Mouse (Mus musculus) c-Kit-positive CD71-negative TER-119-negative erythroid progenitor cells, embryonic 14.5 days (primary cell): Measurements from ENCODE around the gene Ppfia4.

Experiments used
- DNase-seq: peaks from one replicate; pipeline ENCODE4 v3.0.0-alpha.2; 2013; ENCODE audit warnings: low read depth

Ppfia4 gene

DNA sequence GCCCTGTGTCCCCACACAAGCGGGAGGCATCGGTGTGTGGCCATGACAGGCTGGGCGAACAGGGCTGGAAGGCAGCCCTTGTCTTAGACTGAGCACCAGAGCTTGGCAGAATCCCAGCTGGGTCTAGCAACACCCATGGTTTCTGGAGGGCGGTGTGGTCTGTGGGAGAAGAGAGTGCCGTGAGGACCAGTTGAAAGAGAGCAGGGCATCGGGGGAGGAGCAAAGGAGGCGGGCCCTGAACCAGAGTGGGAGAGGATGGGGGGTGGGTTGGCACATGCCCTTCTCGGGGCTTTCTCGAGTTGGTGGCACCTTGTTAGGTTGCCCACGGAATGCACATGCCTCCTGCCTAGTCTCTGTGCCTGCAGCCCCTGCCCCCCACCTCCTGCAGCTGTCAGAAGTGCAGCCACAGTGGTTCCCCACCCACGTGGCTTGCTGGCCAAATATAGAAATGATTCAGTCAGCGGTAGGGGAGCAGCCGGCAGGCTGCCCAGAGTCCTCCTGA lies at the start of gene Ppfia4:
TSS of gene Ppfia4 (minus strand) at position 159 of the 502 bp plus-strand sequence.
- DNase-seq, result peak; percentile 17

DNA sequence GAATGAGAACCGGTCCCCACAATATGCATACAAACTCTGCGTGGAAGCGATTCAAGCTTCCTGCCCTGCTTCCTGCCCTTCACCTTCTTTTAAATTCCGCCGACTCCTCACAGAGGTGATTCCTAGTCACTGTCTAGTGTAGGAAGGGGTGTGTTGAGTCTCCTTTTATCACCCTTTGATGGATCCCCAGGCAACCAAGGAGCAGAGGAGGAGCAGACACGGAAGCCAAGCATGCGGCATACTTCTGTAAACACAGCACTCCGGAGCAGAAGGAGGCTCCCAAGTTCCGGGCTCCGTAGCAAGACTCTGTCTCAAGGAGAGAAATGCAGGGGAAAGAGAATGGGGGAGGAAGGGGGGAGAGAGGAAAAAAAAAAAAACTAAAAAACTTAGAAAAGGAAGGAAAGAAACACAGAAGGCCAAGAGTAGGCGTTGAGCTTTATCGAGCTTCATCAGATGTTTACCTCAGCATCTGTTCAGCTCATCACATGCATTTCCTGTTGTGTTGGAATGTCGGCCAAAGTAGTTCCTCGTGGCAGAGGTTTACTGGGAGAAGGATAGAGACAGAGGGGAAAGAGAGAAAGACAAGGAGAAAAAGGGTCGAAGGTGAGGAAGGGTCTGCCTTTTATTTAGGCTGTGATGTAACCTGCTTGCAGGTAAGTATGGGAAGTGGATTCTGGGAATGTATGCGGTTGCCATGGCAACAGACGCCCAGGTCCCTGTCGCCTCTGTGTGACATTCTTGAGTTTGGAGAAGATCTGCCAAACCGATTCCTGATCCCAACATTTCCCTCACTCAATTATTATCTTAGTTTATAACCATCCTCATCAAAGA lies 49.3 kb upstream of the Ppfia4 start:
- DNase-seq, result no peak

- no peak for DNase-seq
Measured at GRCm38 (mm10) chr1:134381051-134381450, 48.3 kb upstream of the Ppfia4 start.

GRCm38 (mm10) chr1:134374124-134374523 lies 41.4 kb upstream of the Ppfia4 start:
- no peak for DNase-seq

DNA sequence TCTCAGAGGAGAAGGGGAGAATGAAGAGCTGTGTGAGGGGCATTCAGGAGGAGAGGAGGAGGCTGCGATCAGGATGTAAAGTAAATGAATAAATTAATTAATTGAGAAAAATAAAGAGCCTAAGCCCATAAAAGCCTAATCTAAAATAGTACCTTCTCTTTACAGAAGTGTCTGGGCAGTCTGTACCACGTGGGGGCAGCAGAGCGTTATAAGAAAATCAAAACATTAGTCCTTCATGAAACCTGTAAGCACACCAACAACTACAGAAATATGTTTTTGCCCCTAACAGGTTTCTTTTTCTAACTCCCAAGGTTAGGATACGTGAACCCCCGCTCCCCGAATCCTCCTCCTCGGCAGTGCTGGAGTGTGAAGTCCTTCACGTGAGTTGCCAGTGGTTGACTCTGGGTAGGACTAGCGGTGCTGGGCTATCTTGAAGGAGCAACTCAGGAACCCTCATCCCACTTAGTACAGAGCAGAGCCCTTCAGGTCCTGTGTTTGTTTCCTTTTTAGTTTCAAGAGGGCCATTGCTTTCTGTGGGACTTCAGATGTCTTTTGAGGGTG lies 36.1 kb upstream of the Ppfia4 start:
- peak; percentile 39 for DNase-seq

DNA sequence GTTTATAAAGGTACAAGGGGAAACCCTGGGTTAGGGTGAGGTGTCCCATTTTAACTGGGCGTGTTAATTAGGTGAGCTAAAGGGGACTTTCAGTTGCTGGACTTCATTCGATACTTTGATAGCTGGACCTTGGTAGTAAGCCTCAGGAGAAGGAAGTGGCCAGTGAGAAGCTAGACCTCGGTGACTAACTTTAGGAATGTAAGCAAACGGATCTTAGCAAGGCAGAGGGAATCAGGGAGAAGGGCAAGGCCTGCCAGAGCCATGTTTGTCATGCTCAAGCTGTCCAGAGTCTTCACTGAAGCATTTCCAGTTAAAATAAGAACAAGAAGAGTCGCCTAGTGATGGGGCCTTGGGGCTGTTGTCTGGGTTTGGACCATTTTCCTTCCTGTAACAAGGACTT lies 32.8 kb upstream of the Ppfia4 start:
- no peak for DNase-seq

DNA sequence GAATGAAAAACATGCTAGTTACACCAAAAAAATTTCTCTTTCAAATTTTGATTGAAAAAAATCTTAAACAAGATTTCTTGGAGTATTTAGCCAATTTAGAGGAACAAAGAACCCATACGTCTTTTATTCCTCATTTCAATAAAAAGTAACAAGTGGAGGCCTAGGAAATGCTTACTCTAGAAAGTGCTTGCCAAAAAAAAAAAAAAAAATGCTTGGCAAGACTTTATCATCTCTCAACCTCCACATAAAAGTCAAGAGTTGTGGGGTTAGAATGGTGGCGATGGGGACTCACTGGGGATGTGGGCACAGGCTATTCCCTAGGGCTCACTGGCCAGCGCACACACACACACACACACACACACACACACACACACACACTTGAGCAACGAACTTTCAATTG lies 30.5 kb upstream of the Ppfia4 start:
- DNase-seq, result no peak

DNA sequence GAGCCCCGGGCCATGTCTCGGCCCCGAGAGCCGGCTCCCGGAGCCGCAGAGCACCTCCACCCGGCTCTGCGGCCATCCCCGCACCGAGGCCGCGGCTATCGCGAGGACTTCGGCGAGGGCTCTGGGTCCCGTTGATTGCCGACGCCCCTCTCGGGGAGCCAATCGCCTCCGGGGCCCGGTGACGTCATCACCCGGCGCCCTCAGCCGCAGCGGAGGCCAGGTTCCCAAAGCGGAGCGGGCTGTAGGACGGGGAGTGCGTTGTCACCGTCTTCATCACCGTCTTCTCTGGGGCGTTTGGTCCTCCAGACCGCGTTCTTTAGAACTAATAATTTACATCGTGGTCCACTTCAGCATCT lies 29.1 kb upstream of the Ppfia4 start, which contains the start of gene Tmem183a:
TSS of gene Tmem183a (minus strand) at position 123 of the 356 bp plus-strand sequence.
- peak; percentile 91 for DNase-seq

DNA sequence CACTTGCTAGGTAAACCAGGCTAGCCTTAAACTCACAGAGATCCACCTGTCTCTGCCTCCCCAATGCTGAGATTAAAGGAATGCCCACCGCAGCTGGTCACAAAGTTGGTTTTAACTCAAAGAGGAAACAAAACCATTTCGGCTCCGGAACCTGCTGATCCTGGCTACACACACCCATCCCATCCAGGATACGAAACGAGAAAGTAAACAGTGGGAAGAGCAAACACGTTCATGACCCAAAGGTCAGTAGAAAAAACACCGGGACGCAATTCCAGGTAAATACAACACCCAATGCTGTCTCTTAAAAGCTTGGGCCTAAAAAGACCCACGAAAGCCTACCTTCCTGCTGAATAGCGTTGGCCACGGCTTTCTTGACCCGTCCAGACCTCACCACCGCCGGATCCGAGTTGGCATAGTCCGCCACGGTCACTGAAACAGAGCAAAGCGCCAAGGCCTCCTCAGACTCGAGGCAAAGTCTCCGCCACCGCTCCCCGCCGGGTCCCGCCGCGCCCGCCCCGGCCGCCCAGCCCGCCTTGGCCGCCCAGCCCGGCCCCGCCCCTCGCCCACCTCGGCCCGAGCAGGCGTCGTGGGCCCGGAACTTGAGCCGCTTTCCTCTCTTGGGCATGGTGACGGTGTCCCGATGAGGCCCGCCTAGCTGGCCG lies 28.6 kb upstream of the Ppfia4 start:
- DNase-seq, result no peak

DNA sequence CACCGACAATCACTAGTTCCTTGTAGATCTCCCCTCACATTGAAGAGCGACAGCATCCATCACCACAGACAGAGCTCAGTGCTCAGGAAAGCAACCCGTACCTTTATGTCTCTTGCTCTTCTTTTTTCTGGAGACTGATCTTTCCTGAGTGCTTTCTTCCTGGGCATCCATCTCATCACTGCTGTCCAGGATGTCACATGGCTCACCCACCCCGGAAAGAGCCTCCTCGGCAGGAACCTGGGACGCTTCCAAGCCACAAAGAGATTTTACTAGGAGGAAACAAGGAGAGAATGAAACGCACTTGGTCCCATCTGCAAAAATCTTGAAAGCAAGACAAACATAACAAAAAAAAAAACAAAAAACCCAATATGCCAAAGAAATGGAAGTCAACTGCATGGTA lies 27.9 kb upstream of the Ppfia4 start:
- no peak for DNase-seq

GRCm38 (mm10) chr1:134357461-134357860 lies 24.7 kb upstream of the Ppfia4 start:
- DNase-seq, result no peak

DNA sequence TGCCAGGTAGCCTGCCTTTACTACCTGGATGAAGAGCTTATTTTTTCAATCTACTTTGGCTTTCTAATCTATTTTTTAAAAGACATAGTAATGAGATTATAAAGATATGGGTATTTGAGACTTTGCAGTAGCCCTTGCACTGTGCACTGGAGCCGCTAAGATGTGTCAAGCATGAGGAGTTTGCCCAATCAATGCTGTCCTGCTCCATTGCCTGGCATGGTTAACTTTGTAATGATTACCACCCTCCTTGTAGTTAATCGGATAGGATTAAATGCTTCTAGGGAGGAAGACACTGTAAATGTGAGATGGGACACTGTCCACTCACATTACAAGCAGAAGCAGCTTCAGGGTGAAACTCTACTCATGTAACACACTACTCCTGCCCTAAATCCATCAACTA lies 20.6 kb upstream of the Ppfia4 start:
- DNase-seq, result no peak

DNA sequence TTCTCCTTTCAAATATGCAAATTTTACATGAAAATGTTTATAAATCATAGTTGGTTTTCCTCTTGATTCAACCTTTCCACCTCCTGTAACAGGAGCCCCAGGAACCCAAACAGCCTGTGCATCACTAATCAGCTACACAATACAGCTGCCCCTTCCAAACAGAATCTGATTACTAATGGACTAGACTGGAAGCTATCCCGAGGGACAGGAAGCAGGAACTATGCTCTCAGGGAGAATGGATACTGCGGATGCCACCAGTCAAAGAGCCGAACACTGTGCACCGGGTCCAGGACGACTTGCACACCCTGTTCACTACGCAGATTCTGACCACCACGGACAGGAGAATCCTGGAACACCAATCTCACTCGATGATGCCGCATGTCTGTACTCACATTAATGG lies 15.1 kb upstream of the Ppfia4 start:
- DNase-seq, result no peak

- no peak for DNase-seq
Measured at GRCm38 (mm10) chr1:134345075-134345474, 12.3 kb upstream of the Ppfia4 start.

DNA sequence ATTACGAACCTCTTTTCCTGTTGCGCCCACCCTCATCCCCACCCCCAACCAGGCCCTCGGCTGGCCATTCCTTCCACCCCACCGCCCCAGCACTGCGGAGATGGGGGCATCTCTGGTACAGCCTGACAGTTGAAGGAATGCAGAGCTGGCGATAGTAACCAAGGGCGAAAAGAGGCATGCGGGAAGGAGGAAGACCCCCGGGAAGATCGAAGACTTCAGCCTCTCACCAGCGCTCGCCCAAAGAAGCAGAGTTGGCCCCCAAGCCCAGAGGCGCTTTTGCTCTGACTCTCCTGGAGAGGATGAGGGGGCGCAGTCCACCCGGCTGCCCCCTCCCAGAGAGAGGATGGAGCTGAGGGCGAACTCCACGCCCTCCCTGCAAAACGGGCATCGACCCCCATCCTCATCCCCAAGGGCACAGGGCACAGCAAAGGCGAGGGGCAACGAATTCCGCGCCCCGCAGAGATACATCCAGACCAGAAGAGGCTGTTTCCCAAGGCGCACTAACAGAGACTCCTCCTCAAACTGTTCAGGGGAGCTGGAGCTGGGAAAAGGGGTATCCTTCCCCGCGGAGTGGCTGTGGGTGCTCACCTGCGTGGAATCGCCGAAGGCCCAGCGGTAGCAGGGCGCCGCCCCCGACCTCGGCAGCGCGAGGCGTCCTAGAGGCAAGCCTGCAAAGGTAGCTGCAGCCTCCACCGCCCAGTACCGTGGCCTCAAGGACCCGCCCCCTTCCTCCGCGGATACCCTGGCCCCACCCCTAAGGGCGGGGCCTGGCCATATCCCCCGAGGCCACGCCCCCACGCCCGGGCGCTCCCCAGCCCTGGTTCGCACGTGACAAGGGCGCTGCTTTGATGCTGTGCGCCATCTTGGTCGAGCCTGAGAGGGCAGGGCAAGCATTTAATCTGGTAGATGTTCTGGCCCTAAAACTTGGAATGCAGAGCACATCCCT lies 11.6 kb upstream of the Ppfia4 start:
- DNase-seq, result peak; percentile 80

- no peak for DNase-seq
Measured at GRCm38 (mm10) chr1:134343567-134343966, 10.8 kb upstream of the Ppfia4 start.

DNA sequence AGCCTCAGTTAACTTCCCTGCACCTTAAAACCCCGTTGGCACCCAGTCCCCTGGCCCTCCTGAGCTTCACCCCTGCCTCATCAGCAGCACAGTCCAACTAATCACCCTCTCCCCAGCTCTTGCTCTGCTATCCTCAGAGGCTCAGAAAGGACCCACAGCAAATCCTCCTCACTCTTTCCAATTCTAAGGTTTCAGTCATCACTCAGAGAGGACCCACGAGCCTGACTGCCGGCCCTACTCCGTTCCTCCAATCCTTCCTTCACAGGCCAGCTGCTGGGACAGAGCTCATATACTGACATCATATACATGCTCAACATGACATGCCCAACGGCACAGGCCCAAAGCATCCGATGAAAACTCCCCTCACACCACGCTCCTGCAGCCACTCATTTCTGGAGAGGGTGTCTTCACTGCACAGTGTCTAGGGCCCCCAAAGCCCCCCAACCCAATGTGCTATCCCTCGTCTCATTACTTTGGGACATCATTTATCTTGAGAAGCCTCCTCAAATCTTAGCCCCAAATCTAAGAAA lies 10.1 kb upstream of the Ppfia4 start:
- no peak for DNase-seq

GRCm38 (mm10) chr1:134342278-134342664 lies 9.5 kb upstream of the Ppfia4 start:
- DNase-seq, result no peak

DNA sequence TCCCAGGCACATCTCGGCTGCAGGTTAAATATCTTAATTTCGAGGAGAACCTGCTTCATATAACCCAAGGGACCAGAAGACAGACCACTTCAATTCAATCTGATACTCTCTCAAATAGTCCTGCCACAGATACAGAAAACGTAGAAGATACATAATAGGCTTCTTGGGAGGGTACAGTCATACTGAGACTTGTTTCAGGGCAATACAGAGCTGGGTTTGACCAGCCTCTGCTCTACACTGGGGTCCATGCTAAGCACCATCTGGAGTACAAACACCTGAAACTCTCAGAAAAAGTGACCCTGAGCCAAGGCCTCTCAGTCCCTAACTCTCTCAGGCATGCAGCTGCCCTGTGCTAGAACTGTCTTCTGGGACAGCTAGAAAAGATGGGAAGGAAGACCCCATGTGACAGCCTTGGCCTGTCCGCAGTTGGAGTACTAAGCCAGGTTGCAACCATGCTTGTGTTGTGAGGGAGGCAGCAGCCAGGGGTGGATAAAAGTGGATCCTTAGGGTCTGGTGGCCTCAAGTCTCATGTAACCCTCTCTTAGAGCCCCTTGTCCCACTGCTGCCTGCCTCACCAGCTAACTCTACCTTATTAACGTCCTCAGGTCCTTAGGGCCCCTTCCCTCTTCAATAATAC lies 9.0 kb upstream of the Ppfia4 start:
- DNase-seq, result no peak

DNA sequence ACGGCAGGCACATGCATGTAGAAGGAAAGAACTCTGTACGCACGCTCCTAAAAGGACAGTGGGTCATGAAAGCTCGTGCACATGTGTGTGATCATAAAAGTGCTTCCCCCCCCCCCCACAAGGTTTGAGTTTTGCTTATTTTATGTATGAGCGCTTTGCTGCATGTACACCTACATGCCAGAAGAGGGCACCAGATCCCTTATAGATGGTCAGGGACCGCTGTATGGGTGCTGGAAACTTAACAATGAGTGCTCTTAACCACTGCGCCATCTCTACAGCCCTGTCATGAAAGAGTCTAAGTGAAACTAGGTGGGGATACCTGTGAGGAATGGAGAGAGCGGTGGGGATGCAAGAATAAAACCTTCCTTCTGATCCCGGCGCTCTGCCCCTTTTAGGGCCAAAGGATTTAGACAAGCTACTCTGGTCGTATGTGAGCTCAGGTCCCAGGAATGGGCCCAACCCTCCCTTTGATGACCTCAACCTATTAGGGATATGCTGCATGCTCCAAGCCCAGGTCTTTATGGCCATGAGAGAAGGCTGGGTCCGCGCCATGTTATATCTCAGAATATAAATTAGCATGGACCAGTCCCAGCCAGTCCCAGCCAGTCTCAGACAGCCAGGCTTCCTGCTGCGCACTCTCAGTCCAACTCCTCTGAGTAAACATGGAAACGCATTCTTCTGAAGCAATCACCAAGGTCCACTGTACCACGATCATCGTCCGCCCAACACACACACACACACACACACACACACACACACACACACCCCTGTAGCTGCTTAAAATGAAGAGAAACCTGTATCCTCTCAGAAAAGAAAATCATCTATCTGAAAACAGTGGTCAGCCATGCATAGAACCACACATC lies 7.3 kb upstream of the Ppfia4 start:
- no peak for DNase-seq
